Mouse (Mus musculus) fat pad, adult 2 months (tissue): ENCODE measurements around the gene Dcaf7.

Source experiments
- DNase-seq: peaks from one replicate; pipeline ENCODE4 v3.0.0-alpha.2; 2011; ENCODE audit warnings: low read depth, low spot score; ENCODE audit errors: extremely low read depth

Dcaf7 gene

DNA sequence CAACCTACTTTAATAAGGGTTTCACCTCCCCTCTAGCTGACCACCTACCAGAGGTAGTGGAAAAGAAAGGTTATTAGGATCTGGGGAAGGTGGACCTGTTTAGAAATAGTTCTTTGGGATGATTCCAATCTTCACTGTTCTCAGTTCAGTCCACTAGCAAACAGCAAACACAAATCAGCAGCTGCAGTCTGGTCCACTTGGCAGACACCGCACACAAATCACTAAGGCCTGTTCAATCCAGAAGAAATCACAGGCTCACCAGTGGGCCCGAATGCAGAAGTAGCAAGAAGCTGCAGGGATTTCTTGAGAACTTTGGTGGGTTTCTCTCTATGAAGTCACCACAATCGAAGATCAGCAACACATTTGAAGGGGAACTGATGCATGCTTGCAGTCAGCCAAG lies 66.2 kb downstream of the Dcaf7 start:
- DNase-seq: no peak

DNA sequence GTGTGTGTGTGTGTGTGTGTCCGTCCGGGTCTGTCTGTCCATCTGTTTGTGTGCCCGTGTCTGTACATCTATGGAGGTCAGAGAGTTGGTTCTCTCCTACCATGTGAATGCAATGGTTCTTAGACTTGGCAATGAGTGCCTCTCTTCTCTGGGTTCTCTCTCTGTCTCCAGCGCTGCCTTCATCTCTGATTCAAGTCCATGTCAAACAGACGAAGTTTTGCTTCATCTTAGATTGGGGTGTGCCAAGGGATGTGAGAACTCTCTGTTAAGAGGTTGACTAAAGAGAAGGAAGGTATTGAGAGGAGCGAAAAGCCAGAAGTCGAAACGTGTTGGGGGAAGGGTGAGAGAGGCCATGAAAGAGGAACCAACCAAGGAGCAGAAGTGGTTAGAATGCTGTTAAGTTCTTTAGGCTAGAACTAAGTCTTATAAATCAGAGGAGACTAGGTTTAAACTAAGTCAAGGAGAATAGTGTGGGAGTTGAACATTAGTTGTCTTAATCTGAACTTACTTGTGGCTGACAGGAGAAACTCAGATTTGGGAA lies 69.4 kb downstream of the Dcaf7 start:
- no peak for DNase-seq
